ENCODE assay signal across 21 mouse cellular contexts in genomic region chr11:3259537-3259936, GRCm38 (mm10).
"Had no signal": no experiment of that assay in that cellular context is flagged by ENCODE, and none has a peak within 500 bp of the region (broad histone marks: within the 10 kb centered on the region; RNA-seq: fewer than 3 reads in every experiment).

No protein-coding gene starts in this region.

- H3K4me1 ChIP-seq: stomach, embryonic 15.5 days had no signal

- H3K4me3 ChIP-seq: kidney, embryonic 15.5 days; left cerebral cortex, adult 2 months; lung, embryonic 15.5 days; megakaryocyte, embryonic 14.5 days; midbrain, embryonic 13.5 days; myocyte; neural tube, embryonic 13.5 days; stomach, embryonic 15.5 days had no signal

- H3K9ac ChIP-seq: kidney, embryonic 15.5 days; lung, embryonic 15.5 days; midbrain, embryonic 13.5 days; neural tube, embryonic 13.5 days; stomach, embryonic 15.5 days had no signal

- H3K9me3 ChIP-seq: kidney, embryonic 15.5 days; lung, embryonic 15.5 days; megakaryocyte, embryonic 14.5 days; midbrain, embryonic 13.5 days; neural tube, embryonic 13.5 days; stomach, embryonic 15.5 days had no signal

- DNase-seq: kidney, adult 2 months; kidney, postnatal 10 days; kidney, postnatal 36 days; layer of hippocampus, postnatal 36 days; lung, adult 18-20 months; lung, postnatal 10 days; lung, postnatal 36 days; retina, postnatal 1 day; right cerebral cortex, postnatal 25 days; spleen, adult 18-20 months; thymus, postnatal 25 days had no signal

- H3K27me3 ChIP-seq: kidney, embryonic 15.5 days; lung, embryonic 15.5 days; megakaryocyte, embryonic 14.5 days; midbrain, embryonic 13.5 days; neural tube, embryonic 13.5 days; stomach, embryonic 15.5 days had no signal

- H3K27ac ChIP-seq: kidney, embryonic 15.5 days; left cerebral cortex, adult 2 months; lung, embryonic 15.5 days; midbrain, embryonic 13.5 days; neural tube, embryonic 13.5 days; stomach, embryonic 15.5 days had no signal

- ATAC-seq: intestine, postnatal 0 days; midbrain, embryonic 13.5 days; midbrain, embryonic 16.5 days had no signal

- H3K4me2 ChIP-seq: kidney, embryonic 15.5 days; lung, embryonic 15.5 days; midbrain, embryonic 13.5 days; neural tube, embryonic 13.5 days; stomach, embryonic 15.5 days had no signal
